Mouse (Mus musculus) c-Kit-negative CD71-positive TER-119-positive erythroid progenitor cells, embryonic 14.5 days (primary cell): ENCODE measurements around the gene Rab37.

Experiments
- DNase-seq: peaks from one replicate; pipeline ENCODE4 v3.0.0-alpha.2; 2013; ENCODE audit warnings: low read depth, low spot score

The Rab37 gene

GRCm38 (mm10) chr11:115091362-115091901 is at the start of gene Rab37:
TSS of gene Rab37 (plus strand) at chr11:115091431.
- no peak for DNase-seq

GRCm38 (mm10) chr11:115048259-115048658 is 43.0 kb upstream of the Rab37 start, which contains the start of gene Cd300ld3:
TSS of gene Cd300ld3 (minus strand) at chr11:115048409.
- DNase-seq = no peak

- no peak for DNase-seq
These were observed 41.8 kb upstream of the Rab37 start for GRCm38 (mm10) chr11:115049282-115049895.

GRCm38 (mm10) chr11:115052206-115052605 is 39.0 kb upstream of the Rab37 start:
- DNase-seq = no peak

GRCm38 (mm10) chr11:115052991-115053390 is 38.2 kb upstream of the Rab37 start:
- no peak for DNase-seq

GRCm38 (mm10) chr11:115054537-115054936 is 36.7 kb upstream of the Rab37 start:
- no peak for DNase-seq

GRCm38 (mm10) chr11:115058701-115059100 is 32.5 kb upstream of the Rab37 start:
- DNase-seq = no peak

GRCm38 (mm10) chr11:115059797-115060196 is 31.4 kb upstream of the Rab37 start:
- no peak for DNase-seq

GRCm38 (mm10) chr11:115062077-115062476 is 29.2 kb upstream of the Rab37 start, which contains the start of gene Cd300e:
TSS of gene Cd300e (minus strand) at chr11:115062177.
- no peak for DNase-seq

GRCm38 (mm10) chr11:115066768-115067167 is 24.5 kb upstream of the Rab37 start:
- no peak for DNase-seq

GRCm38 (mm10) chr11:115071015-115071551 is 20.1 kb upstream of the Rab37 start:
- DNase-seq = no peak

GRCm38 (mm10) chr11:115071631-115072294 is 19.5 kb upstream of the Rab37 start:
- DNase-seq = no peak

- DNase-seq = no peak
These were observed 18.2 kb upstream of the Rab37 start for GRCm38 (mm10) chr11:115073002-115073401.

- no peak for DNase-seq
These were observed 15.8 kb upstream of the Rab37 start for GRCm38 (mm10) chr11:115075407-115075806.

- DNase-seq = no peak
These were observed 15.4 kb upstream of the Rab37 start for GRCm38 (mm10) chr11:115075859-115076258.

GRCm38 (mm10) chr11:115077436-115077835 is 13.8 kb upstream of the Rab37 start:
- DNase-seq = no peak

- no peak for DNase-seq
These were observed 12.6 kb upstream of the Rab37 start for GRCm38 (mm10) chr11:115078680-115079079.

GRCm38 (mm10) chr11:115080886-115081285 is 10.3 kb upstream of the Rab37 start:
- no peak for DNase-seq

GRCm38 (mm10) chr11:115081373-115081772 is 9.9 kb upstream of the Rab37 start:
- no peak for DNase-seq

- DNase-seq = no peak
These were observed 9.0 kb upstream of the Rab37 start for GRCm38 (mm10) chr11:115082196-115082595.

- peak; percentile 46 for DNase-seq
These were observed 7.7 kb upstream of the Rab37 start for GRCm38 (mm10) chr11:115083376-115084139.

GRCm38 (mm10) chr11:115084595-115084994 is 6.6 kb upstream of the Rab37 start:
- no peak for DNase-seq
